Mouse (Mus musculus) cortical plate, adult 2 months (tissue): Measurements from ENCODE around the gene Msrb2. TPM values are rescaled to one million over a fixed set of nuclear protein-coding genes. Genes with fewer than 3 reads are reported as not detected.
A peak's percentile ranks its signal among the peaks of the same experiment; 100 is the strongest.

Experiments used
- H3K27ac ChIP-seq: fragments of 200-500 bp; 2 replicates; pipeline ENCODE4 v1.5.1; 2012; ENCODE audit warnings: low read length, control low read depth, inconsistent platforms; ENCODE audit not compliant: insufficient read depth
- H3K4me1 ChIP-seq: fragments of 200-500 bp; 2 replicates; pipeline ENCODE4 v1.6.1; 2011; ENCODE audit warnings: low read length; ENCODE audit not compliant: control insufficient read depth, insufficient read depth
- H3K4me3 ChIP-seq: fragments of 200-500 bp; 2 replicates; pipeline ENCODE4 v1.5.1; 2011; ENCODE audit warnings: mild to moderate bottlenecking, low read length, control low read depth; ENCODE audit not compliant: insufficient read depth
- CTCF ChIP-seq: fragments of 200-500 bp; IDR thresholded peaks from 2 replicates; pipeline ENCODE4 v1.5.1; 2011; ENCODE audit warnings: mild to moderate bottlenecking, control low read depth, low read length; ENCODE audit not compliant: insufficient read depth; ENCODE audit errors: extremely low read depth
- POLR2A ChIP-seq: fragments of 200-500 bp; IDR thresholded peaks from 2 replicates; pipeline ENCODE4 v1.6.1; 2011; ENCODE audit warnings: mild to moderate bottlenecking, low read length, control low read depth; ENCODE audit not compliant: insufficient read depth; ENCODE audit errors: extremely low read depth
- polyA plus RNA-seq: library from polyadenylated mRNA; depleted of rRNA; stranded (reverse); fragments of >200 nt; gene quantifications from 2 replicates; pipeline ENCODE4 v1.2.3, GENCODE M21; 2012; rRNA removed

Msrb2 gene
- polyA plus RNA-seq, result 42.7 and 46.8 TPM in 2 replicates

- peak; percentile 30; the same call in 1 of the 2 replicates for TF ChIP-seq POLR2A
- peak; percentile 24; the same call in 1 of the 2 replicates for TF ChIP-seq CTCF
- Histone ChIP-seq H3K27ac (peak within 1 kb of the TSS; percentile 92), H3K4me1 (no peaks in the 10 kb centered on the region; the same call in 1 of the 2 replicates), H3K4me3 (peak within 1 kb of the TSS; percentile 98)
Observed at GRCm38 (mm10) chr2:19371390-19372158, at the start of gene Msrb2. TSS of gene Msrb2 (plus strand) at chr2:19371440.

- Histone ChIP-seq H3K4me1 (no peaks in the 10 kb centered on the region), H3K27ac (no peak overlapping the region), H3K4me3 (no peak overlapping the region)
- no peak for TF ChIP-seq POLR2A
Observed at GRCm38 (mm10) chr2:19322448-19322847, 48.8 kb upstream of the Msrb2 start.

- Histone ChIP-seq H3K4me3 (no peak overlapping the region), H3K4me1 (no peaks in the 10 kb centered on the region), H3K27ac (no peak overlapping the region)
- TF ChIP-seq CTCF (no peak), POLR2A (no peak)
Observed at GRCm38 (mm10) chr2:19326376-19326775, 44.9 kb upstream of the Msrb2 start.

GRCm38 (mm10) chr2:19327811-19328210 is 43.4 kb upstream of the Msrb2 start:
- no peak for TF ChIP-seq CTCF
- TF ChIP-seq POLR2A, result no peak
- Histone ChIP-seq H3K4me3 (no peak overlapping the region), H3K4me1 (no peaks in the 10 kb centered on the region), H3K27ac (no peak overlapping the region)

GRCm38 (mm10) chr2:19343901-19344635 is 27.2 kb upstream of the Msrb2 start:
- no peak for TF ChIP-seq POLR2A
- TF ChIP-seq CTCF, result no peak
- Histone ChIP-seq H3K4me3 (no peak overlapping the region), H3K27ac (no peak overlapping the region), H3K4me1 (no peaks in the 10 kb centered on the region; the same call in 1 of the 2 replicates)

- H3K4me3 ChIP-seq, result peak overlapping the region; percentile 39
- no peak overlapping the region for H3K27ac ChIP-seq
- no peaks in the 10 kb centered on the region; the same call in 1 of the 2 replicates for H3K4me1 ChIP-seq
- TF ChIP-seq CTCF (peak; percentile 86), POLR2A (no peak)
Observed at GRCm38 (mm10) chr2:19344636-19345413, 26.4 kb upstream of the Msrb2 start.

- Histone ChIP-seq H3K27ac (no peak overlapping the region), H3K4me1 (no peaks in the 10 kb centered on the region; the same call in 1 of the 2 replicates), H3K4me3 (peak overlapping the region; percentile 39; the same call in 1 of the 2 replicates)
- no peak for TF ChIP-seq CTCF
- no peak for TF ChIP-seq POLR2A
Observed at GRCm38 (mm10) chr2:19345414-19345964, 25.8 kb upstream of the Msrb2 start.

GRCm38 (mm10) chr2:19348454-19348853 is 22.8 kb upstream of the Msrb2 start:
- Histone ChIP-seq H3K4me1 (no peaks in the 10 kb centered on the region; the same call in 1 of the 2 replicates), H3K27ac (no peak overlapping the region), H3K4me3 (no peak overlapping the region)
- TF ChIP-seq CTCF, result no peak
- no peak for TF ChIP-seq POLR2A

GRCm38 (mm10) chr2:19350167-19350566 is 21.1 kb upstream of the Msrb2 start:
- H3K4me3 ChIP-seq, result no peak overlapping the region
- no peaks in the 10 kb centered on the region; the same call in 1 of the 2 replicates for H3K4me1 ChIP-seq
- no peak overlapping the region for H3K27ac ChIP-seq
- TF ChIP-seq CTCF (no peak), POLR2A (no peak)
